In the genomic region with DNA sequence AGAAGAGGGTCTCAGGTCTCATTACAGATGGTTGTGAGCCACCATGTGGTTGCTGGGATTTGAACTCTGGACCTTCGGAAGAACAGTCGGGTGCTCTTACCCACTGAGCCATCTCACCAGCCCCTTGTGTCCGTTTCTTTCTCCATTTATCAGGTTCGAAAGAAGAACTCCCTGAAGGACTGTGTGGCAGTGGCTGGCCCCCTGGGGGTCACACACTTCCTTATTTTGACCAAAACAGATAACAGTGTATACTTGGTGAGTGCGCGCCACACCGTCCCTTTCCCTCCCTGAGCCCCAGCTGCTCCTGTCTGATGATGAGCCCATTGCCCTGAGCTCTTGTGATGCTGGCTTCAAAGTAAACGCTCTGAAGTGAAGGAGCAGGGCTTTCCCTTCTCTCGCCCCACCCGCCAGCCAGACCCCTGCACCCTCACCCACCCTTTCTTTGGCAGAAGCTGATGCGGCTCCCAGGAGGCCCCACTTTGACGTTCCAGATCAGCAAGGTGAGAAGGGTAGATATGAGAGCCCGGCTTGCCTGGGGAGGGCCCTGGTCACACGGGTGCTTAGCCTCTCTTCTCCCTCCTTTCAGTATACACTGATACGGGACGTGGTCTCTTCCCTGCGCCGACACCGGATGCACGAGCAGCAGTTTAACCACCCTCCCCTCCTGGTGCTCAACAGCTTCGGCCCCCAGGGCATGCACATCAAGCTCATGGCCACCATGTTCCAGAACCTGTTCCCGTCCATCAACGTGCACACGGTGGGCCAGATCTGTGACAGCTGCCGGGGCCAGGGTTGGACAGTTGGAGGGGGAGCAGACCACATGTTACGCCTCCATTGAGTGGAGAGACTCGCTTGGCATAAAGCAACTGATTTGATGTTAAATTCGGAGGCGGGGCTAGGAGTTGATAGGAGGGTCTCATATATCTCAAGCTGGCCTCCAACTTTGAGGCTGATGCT, we compare ENCODE assay signal across 8 mouse cellular contexts. TPM values are rescaled to one million over a fixed set of nuclear protein-coding genes. Genes with fewer than 3 reads are reported as not detected.
DNase-seq lines count a peak whose midpoint lies in the region; ATAC-seq and TF ChIP-seq lines count a peak whose summit lies in the region.

No protein-coding gene starts in this region.

- H3K4me3 ChIP-seq in heart, embryonic 12.5 days = peak overlapping the region; percentile 87
- H3K4me3 ChIP-seq in G1E (ENCODE audit: low read depth, low read length) = peak overlapping the region; percentile 100
- peak overlapping the region; percentile 90; the same call in 1 of the 2 replicates for H3K4me3 ChIP-seq in hindbrain, embryonic 13.5 days
- peak overlapping the region; percentile 90; the same call in 1 of the 2 replicates for H3K4me3 ChIP-seq in midbrain, embryonic 11.5 days (ENCODE audit: low read depth, low read length)

- peaks cover 8% of the 10 kb centered on the region for H3K4me1 ChIP-seq in heart, embryonic 12.5 days (replicated peaks)
- H3K4me1 ChIP-seq in G1E (ENCODE audit: insufficient read depth, low read depth, low read length) = peaks cover 55% of the 10 kb centered on the region
- H3K4me1 ChIP-seq in hindbrain, embryonic 13.5 days (replicated peaks) = peaks cover 21% of the 10 kb centered on the region
- peaks cover 4% of the 10 kb centered on the region; the same call in 1 of the 2 replicates for H3K4me1 ChIP-seq in midbrain, embryonic 11.5 days (ENCODE audit: control insufficient read depth, insufficient read depth, low read length)

- H3K9ac ChIP-seq in heart, embryonic 12.5 days = 0 out of 2 replicates have a peak overlapping the region, but pooled peaks have one; percentile 2
- H3K9ac ChIP-seq in hindbrain, embryonic 13.5 days = 0 out of 2 replicates have a peak overlapping the region, but pooled peaks have one; percentile 19
- H3K9ac ChIP-seq in midbrain, embryonic 11.5 days (ENCODE audit: low read length) = no peak overlapping the region

- H3K9me3 ChIP-seq in heart, embryonic 12.5 days (replicated peaks) = 0 out of 2 replicates have a peak, but pooled peaks cover 6% of the 10 kb centered on the region
- peaks cover 5% of the 10 kb centered on the region for H3K9me3 ChIP-seq in G1E (replicated peaks)
- no peaks in the 10 kb centered on the region for H3K9me3 ChIP-seq in hindbrain, embryonic 13.5 days
- H3K9me3 ChIP-seq in midbrain, embryonic 11.5 days (ENCODE audit: control insufficient read depth, low read length) = no peaks in the 10 kb centered on the region

- peaks cover 53% of the 10 kb centered on the region for H3K36me3 ChIP-seq in heart, embryonic 12.5 days
- peaks cover 53% of the 10 kb centered on the region for H3K36me3 ChIP-seq in G1E (replicated peaks)
- peaks cover 52% of the 10 kb centered on the region for H3K36me3 ChIP-seq in hindbrain, embryonic 13.5 days
- peaks cover 29% of the 10 kb centered on the region for H3K36me3 ChIP-seq in midbrain, embryonic 11.5 days (ENCODE audit: control insufficient read depth, insufficient read depth, low read length)

- H3K4me2 ChIP-seq in heart, embryonic 12.5 days = peak overlapping the region; percentile 74
- H3K4me2 ChIP-seq in hindbrain, embryonic 13.5 days = peak overlapping the region; percentile 94
- H3K4me2 ChIP-seq in midbrain, embryonic 11.5 days = peak overlapping the region; percentile 68; the same call in 1 of the 2 replicates

- no peak for ATAC-seq in heart, embryonic 12.5 days (ENCODE audit: insufficient number of reproducible peaks, low FRiP score)
- no peak for ATAC-seq in G1E (ENCODE audit: extremely low read depth, insufficient number of reproducible peaks, low FRiP score, poor library complexity, severe bottlenecking)
- ATAC-seq in hindbrain, embryonic 13.5 days (ENCODE audit: low FRiP score) = no peak
- ATAC-seq in midbrain, embryonic 11.5 days (ENCODE audit: low FRiP score) = no peak
- ATAC-seq in frontal cortex, adult (ENCODE audit: low TSS enrichment) = no peak

- no peak for DNase-seq in heart, adult 18-20 months
- peak; percentile 52 for DNase-seq in G1E (ENCODE audit: low spot score)
- DNase-seq in midbrain, embryonic 11.5 days (ENCODE audit: low spot score, missing footprints) = no peak
- no peak for DNase-seq in ovary, postnatal 36 days (ENCODE audit: low spot score)
- DNase-seq in testis, postnatal 10 days (ENCODE audit: low spot score) = no peak

- no peak overlapping the region for H3K27ac ChIP-seq in heart, embryonic 12.5 days (ENCODE audit: poor library complexity, severe bottlenecking)
- H3K27ac ChIP-seq in hindbrain, embryonic 13.5 days = no peak overlapping the region
- H3K27ac ChIP-seq in midbrain, embryonic 11.5 days (ENCODE audit: low read depth, low read length) = no peak overlapping the region

- H3K27me3 ChIP-seq in heart, embryonic 12.5 days (replicated peaks) = no peaks in the 10 kb centered on the region
- no peaks in the 10 kb centered on the region for H3K27me3 ChIP-seq in G1E (ENCODE audit: insufficient read depth, low read length)
- no peaks in the 10 kb centered on the region for H3K27me3 ChIP-seq in hindbrain, embryonic 13.5 days
- no peaks in the 10 kb centered on the region for H3K27me3 ChIP-seq in midbrain, embryonic 11.5 days (ENCODE audit: control insufficient read depth, insufficient read depth, low read length)

- no peak for TF ChIP-seq CTCF in G1E (IDR thresholded peaks at IDR 0.05; ENCODE audit: low read depth, low read length)

- 75% methylated on average over 29 of the region's 29 CpGs for WGBS in heart, embryonic 12.5 days
- 87% methylated on average over 29 of the region's 29 CpGs for WGBS in hindbrain, embryonic 13.5 days
- 87% methylated on average over 29 of the region's 29 CpGs for WGBS in midbrain, embryonic 11.5 days

RNA-seq across cellular contexts. Expression of gene Ppan, which starts 1.5 kb away (rescaled TPM):
- polyA plus RNA-seq in heart, embryonic 12.5 days (2016; fragmentation: Nextera tagmentation; extraction: Ambion mirVana) = 43.5 and 44.3 TPM in 2 replicates
- 1 to 10 TPM; 5.5 to 7.4 TPM for total RNA-seq in heart, adult 18-20 months (2021)
- 40.3 and 47.7 TPM in 2 replicates for total RNA-seq in G1E (2014; fragmentation: Nextera tagmentation)
- 66.9 and 71.7 TPM in 2 replicates for total RNA-seq in G1E (2017)
- polyA plus RNA-seq in G1E (2012) = 297 and 313 TPM in 2 replicates
- polyA plus RNA-seq in hindbrain, embryonic 13.5 days (2015; fragmentation: Nextera tagmentation; extraction: Ambion mirVana) = 46.9 and 50.3 TPM in 2 replicates
- 52.3 and 57.1 TPM in 2 replicates for polyA plus RNA-seq in midbrain, embryonic 11.5 days (2014; fragmentation: Nextera tagmentation; extraction: Ambion mirVana)

RNA-seq across cellular contexts. Expression of gene Eif3g, which starts 9.0 kb away (rescaled TPM):
- 215 and 236 TPM in 2 replicates for polyA plus RNA-seq in heart, embryonic 12.5 days (2016; fragmentation: Nextera tagmentation; extraction: Ambion mirVana)
- 100 to 1,000 TPM; 114 to 116 TPM for total RNA-seq in heart, adult 18-20 months (2021)
- total RNA-seq in G1E (2014; fragmentation: Nextera tagmentation) = 198 and 222 TPM in 2 replicates
- total RNA-seq in G1E (2017) = 173 and 175 TPM in 2 replicates
- 475 and 545 TPM in 2 replicates for polyA plus RNA-seq in G1E (2012)
- polyA plus RNA-seq in hindbrain, embryonic 13.5 days (2015; fragmentation: Nextera tagmentation; extraction: Ambion mirVana) = 252 and 265 TPM in 2 replicates
- 348 and 354 TPM in 2 replicates for polyA plus RNA-seq in midbrain, embryonic 11.5 days (2014; fragmentation: Nextera tagmentation; extraction: Ambion mirVana)

RNA-seq across cellular contexts. Expression of gene Angptl6, which starts 9.9 kb away (rescaled TPM):
- polyA plus RNA-seq in heart, embryonic 12.5 days (2016; fragmentation: Nextera tagmentation; extraction: Ambion mirVana) = 1.5 and 2.5 TPM in 2 replicates
- total RNA-seq in heart, adult 18-20 months (2021) = 1 to 10 TPM; 4.3 to 4.4 TPM
- total RNA-seq in G1E (2014; fragmentation: Nextera tagmentation) = 1.2 and 5.1 TPM in 2 replicates
- 0.66 and 0.93 TPM in 2 replicates for total RNA-seq in G1E (2017)
- 2.4 and 3.1 TPM in 2 replicates for polyA plus RNA-seq in G1E (2012)
- 9.8 and 10.1 TPM in 2 replicates for polyA plus RNA-seq in hindbrain, embryonic 13.5 days (2015; fragmentation: Nextera tagmentation; extraction: Ambion mirVana)
- 5.0 and 6.1 TPM in 2 replicates for polyA plus RNA-seq in midbrain, embryonic 11.5 days (2014; fragmentation: Nextera tagmentation; extraction: Ambion mirVana)

RNA-seq across cellular contexts. Expression of gene A230050P20Rik, which starts 21.0 kb away (rescaled TPM):
- polyA plus RNA-seq in heart, embryonic 12.5 days (2016; fragmentation: Nextera tagmentation; extraction: Ambion mirVana) = 6.5 and 7.1 TPM in 2 replicates
- 1 to 10 TPM; 3.9 to 4.0 TPM for total RNA-seq in heart, adult 18-20 months (2021)
- total RNA-seq in G1E (2014; fragmentation: Nextera tagmentation) = not detected in 2 replicates
- total RNA-seq in G1E (2017) = 0.05 TPM in 1 of 2 replicates, not detected in the other
- 0.04 and 0.05 TPM in 2 replicates for polyA plus RNA-seq in G1E (2012)
- polyA plus RNA-seq in hindbrain, embryonic 13.5 days (2015; fragmentation: Nextera tagmentation; extraction: Ambion mirVana) = 1.9 and 2.3 TPM in 2 replicates
- 0.45 and 0.66 TPM in 2 replicates for polyA plus RNA-seq in midbrain, embryonic 11.5 days (2014; fragmentation: Nextera tagmentation; extraction: Ambion mirVana)
